Mouse (Mus musculus) intestine, embryonic 16.5 days (tissue): ENCODE data around the gene Ism2. TPM values are rescaled to one million over a fixed set of nuclear protein-coding genes. Genes with fewer than 3 reads are reported as not detected.
"Not testable (repeated sequence)": the region's sequence is repeated elsewhere in the genome, so short reads cannot be mapped to it uniquely, and the experiment has no call there.

Experiments
- ATAC-seq: fragments of 200-750 bp; cut with Nextera tagmentation; 2 replicates; pipeline ENCODE4 v1.8.0; 2017; ENCODE audit warnings: moderate TSS enrichment, moderate library complexity
- H3K27ac ChIP-seq: fragments of 300-500 bp; sonication (generic); 2 replicates; pipeline ENCODE4 v1.5.1; 2014; ENCODE audit warnings: mild to moderate bottlenecking, low read length
- H3K27me3 ChIP-seq: fragments of 300-500 bp; sonication (generic); replicated peaks from 2 replicates; pipeline ENCODE4 v1.6.1; 2014; ENCODE audit warnings: low read length, control low read depth, mixed read lengths; ENCODE audit not compliant: control insufficient read depth, insufficient read depth
- H3K36me3 ChIP-seq: fragments of 300-500 bp; sonication (generic); 2 replicates; pipeline ENCODE4 v1.6.1; 2014; ENCODE audit warnings: low read length, control low read depth; ENCODE audit not compliant: control insufficient read depth, insufficient read depth
- H3K4me1 ChIP-seq: fragments of 300-500 bp; sonication (generic); 2 replicates; pipeline ENCODE4 v1.6.1; 2014; ENCODE audit warnings: low read length, control low read depth, mixed read lengths; ENCODE audit not compliant: control insufficient read depth, insufficient read depth
- H3K4me2 ChIP-seq: fragments of 300-500 bp; sonication (generic); 2 replicates; pipeline ENCODE4 v1.6.1; 2014; ENCODE audit warnings: low read depth, low read length, control low read depth
- H3K4me3 ChIP-seq: fragments of 300-500 bp; sonication (generic); 2 replicates; pipeline ENCODE4 v1.5.1; 2014; ENCODE audit warnings: mild to moderate bottlenecking, low read length
- H3K9ac ChIP-seq: fragments of 300-500 bp; sonication (generic); 2 replicates; pipeline ENCODE4 v1.6.1; 2014; ENCODE audit warnings: low read depth, low read length
- H3K9me3 ChIP-seq: fragments of 300-500 bp; sonication (generic); 2 replicates; pipeline ENCODE4 v1.6.1; 2016; ENCODE audit warnings: low read length, control low read depth; ENCODE audit not compliant: control insufficient read depth
- WGBS: fragments of 180-500 bp; shearing (Covaris S2); extraction: QIAGEN DNeasy Blood & Tissue Kit; methylation state at CpG from one replicate; pipeline ENCODE4 v1.1.7; 2014; 5-methylcytosine and 5-hydroxymethylcytosine counted together
- polyA plus RNA-seq: library from polyadenylated mRNA; unstranded; fragments of >200 nt; fragmentation: Nextera tagmentation; extraction: Ambion mirVana; gene quantifications from 2 replicates; pipeline ENCODE4 v1.2.1, GENCODE M21; 2015

The Ism2 gene
- polyA plus RNA-seq, 1 experiment from 2014 or later, result 0.49 TPM

GRCm38 (mm10) chr12:87279879-87280278, 19.6 kb downstream of the Ism2 start:
- Histone ChIP-seq H3K4me3 (no peak overlapping the region), H3K4me2 (no peak overlapping the region), H3K9ac (no peak overlapping the region), H3K27me3 (no peaks in the 10 kb centered on the region), H3K9me3 (no peaks in the 10 kb centered on the region), H3K27ac (no peak overlapping the region), H3K36me3 (peaks cover 3% of the 10 kb centered on the region; the same call in 1 of the 2 replicates), H3K4me1 (peaks cover 12% of the 10 kb centered on the region)
- WGBS, result 47% methylated on average over 14 of the region's 14 CpGs
- peak; percentile 13 for ATAC-seq

GRCm38 (mm10) chr12:87279350-87279749, 20.2 kb downstream of the Ism2 start:
- Histone ChIP-seq H3K9me3 (no peaks in the 10 kb centered on the region), H3K4me1 (peaks cover 12% of the 10 kb centered on the region), H3K27ac (no peak overlapping the region), H3K9ac (no peak overlapping the region), H3K4me2 (no peak overlapping the region), H3K27me3 (no peaks in the 10 kb centered on the region), H3K36me3 (peaks cover 4% of the 10 kb centered on the region), H3K4me3 (no peak overlapping the region)
- peak; percentile 78 for ATAC-seq
- WGBS, result 46% methylated on average over 3 of the region's 3 CpGs

GRCm38 (mm10) chr12:87278118-87278730, 21.3 kb downstream of the Ism2 start:
- Histone ChIP-seq H3K27me3 (no peaks in the 10 kb centered on the region), H3K9ac (no peak overlapping the region), H3K4me3 (no peak overlapping the region), H3K27ac (peak overlapping the region; percentile 27; the same call in 1 of the 2 replicates), H3K36me3 (peaks cover 10% of the 10 kb centered on the region), H3K9me3 (no peaks in the 10 kb centered on the region), H3K4me2 (no peak overlapping the region), H3K4me1 (peaks cover 12% of the 10 kb centered on the region)
- 13% methylated on average over 6 of the region's 6 CpGs for WGBS
- peak; percentile 66 for ATAC-seq

GRCm38 (mm10) chr12:87277251-87277650, 22.3 kb downstream of the Ism2 start:
- not testable (repeated sequence) for H3K27ac ChIP-seq, H3K4me2 ChIP-seq, H3K4me3 ChIP-seq, H3K9ac ChIP-seq, H3K9me3 ChIP-seq, H3K27me3 ChIP-seq, ATAC-seq
- 85% methylated on average over 4 of the region's 4 CpGs for WGBS
- Histone ChIP-seq H3K4me1 (peaks cover 12% of the 10 kb centered on the region), H3K36me3 (peaks cover 19% of the 10 kb centered on the region)

- Histone ChIP-seq H3K9ac (no peak overlapping the region), H3K9me3 (no peaks in the 10 kb centered on the region), H3K4me2 (no peak overlapping the region), H3K36me3 (peaks cover 24% of the 10 kb centered on the region), H3K4me1 (peaks cover 12% of the 10 kb centered on the region), H3K4me3 (no peak overlapping the region), H3K27me3 (no peaks in the 10 kb centered on the region), H3K27ac (no peak overlapping the region)
- ATAC-seq, result no peak
- WGBS, result 88% methylated on average over 9 of the region's 9 CpGs
Observed at GRCm38 (mm10) chr12:87274853-87275831, 24.4 kb downstream of the Ism2 start.

GRCm38 (mm10) chr12:87267682-87268081, 31.8 kb downstream of the Ism2 start:
- H3K4me1 ChIP-seq, result peaks cover 10% of the 10 kb centered on the region
- ATAC-seq, result no peak
- no peak overlapping the region for H3K27ac ChIP-seq
- H3K9ac ChIP-seq, result peak overlapping the region; percentile 92
- no peaks in the 10 kb centered on the region for H3K9me3 ChIP-seq
- 28% methylated on average over 4 of the region's 4 CpGs for WGBS
- H3K4me3 ChIP-seq, result peak overlapping the region; percentile 88
- peaks cover 12% of the 10 kb centered on the region for H3K36me3 ChIP-seq
- peak overlapping the region; percentile 73 for H3K4me2 ChIP-seq
- no peaks in the 10 kb centered on the region for H3K27me3 ChIP-seq

- peak; percentile 65 for ATAC-seq
- under 1% methylated on average over 31 of the region's 31 CpGs for WGBS
- no peaks in the 10 kb centered on the region for H3K27me3 ChIP-seq
Observed at GRCm38 (mm10) chr12:87266827-87267603, 32.5 kb downstream of the Ism2 start.

GRCm38 (mm10) chr12:87266108-87266826, 33.2 kb downstream of the Ism2 start, which contains the start of the genes Vipas39 and Ahsa1:
TSS of gene Vipas39 (minus strand) at chr12:87266256.
TSS of gene Ahsa1 (plus strand) at chr12:87266479.
- Histone ChIP-seq H3K4me3 (peak within 1 kb of the TSS; percentile 88), H3K9ac (peak within 1 kb of the TSS; percentile 92), H3K4me2 (peak within 1 kb of the TSS; percentile 73), H3K27ac (peak within 1 kb of the TSS; percentile 90), H3K27me3 (no peaks in the 10 kb centered on the region), H3K36me3 (peaks cover 8% of the 10 kb centered on the region; the same call in 1 of the 2 replicates), H3K9me3 (no peaks in the 10 kb centered on the region), H3K4me1 (peaks cover 10% of the 10 kb centered on the region)
- under 1% methylated on average over 31 of the region's 31 CpGs for WGBS
- peak; percentile 98 for ATAC-seq

More at GRCm38 (mm10) chr12:87266827-87267603, 32.5 kb downstream of the Ism2 start:
- Histone ChIP-seq H3K27ac (peak overlapping the region; percentile 90), H3K9ac (peak overlapping the region; percentile 92), H3K36me3 (peaks cover 8% of the 10 kb centered on the region; the same call in 1 of the 2 replicates), H3K4me2 (peak overlapping the region; percentile 73), H3K9me3 (no peaks in the 10 kb centered on the region), H3K4me3 (peak overlapping the region; percentile 88), H3K4me1 (peaks cover 10% of the 10 kb centered on the region)
